In genomic region chr10:54040261-54041165, GRCm38 (mm10) we compare ENCODE assay signal across 8 mouse cellular contexts. TPM values are rescaled to one million over a fixed set of nuclear protein-coding genes. Genes with fewer than 3 reads are reported as not detected.
DNase-seq lines count a peak whose midpoint lies in the region; ATAC-seq and TF ChIP-seq lines count a peak whose summit lies in the region.

No protein-coding gene starts in this region.

- TF ChIP-seq POLR2A in bone marrow, adult 2 months (IDR thresholded peaks at IDR 0.05; ENCODE audit: borderline replicate concordance, control insufficient read depth, low read depth, low read length) = no peak

- H3K4me2 ChIP-seq in kidney, embryonic 15.5 days = no peak overlapping the region
- peak overlapping the region; percentile 31; the same call in 1 of the 2 replicates for H3K4me2 ChIP-seq in heart, postnatal 0 days (ENCODE audit: low read depth, low read length)
- no peak overlapping the region for H3K4me2 ChIP-seq in lung, embryonic 16.5 days (ENCODE audit: low read depth, low read length)

- H3K36me3 ChIP-seq in kidney, embryonic 15.5 days = no peaks in the 10 kb centered on the region
- H3K36me3 ChIP-seq in heart, postnatal 0 days (replicated peaks; ENCODE audit: control insufficient read depth, insufficient read depth, low read length) = no peaks in the 10 kb centered on the region
- no peaks in the 10 kb centered on the region for H3K36me3 ChIP-seq in lung, embryonic 16.5 days (ENCODE audit: control insufficient read depth, insufficient read depth, low read length)

- WGBS in kidney, embryonic 15.5 days = 74% methylated on average over 11 of the region's 11 CpGs
- 3% methylated on average over 11 of the region's 11 CpGs for WGBS in bone marrow, adult 2 months
- 29% methylated on average over 11 of the region's 11 CpGs for WGBS in heart, postnatal 0 days
- WGBS in lung, embryonic 16.5 days = 57% methylated on average over 11 of the region's 11 CpGs

- no peak for DNase-seq in kidney, postnatal 36 days
- DNase-seq in heart, postnatal 0 days (ENCODE audit: low spot score) = peak; percentile 47
- DNase-seq in spleen, postnatal 14 days (ENCODE audit: low spot score in 2 of 2) = peak; percentile 39 to 45
- DNase-seq in cerebellum, adult 11-12 months = no peak
- DNase-seq in cerebellum, postnatal 14 days = no peak

- peaks cover 4% of the 10 kb centered on the region; the same call in 1 of the 2 replicates for H3K4me1 ChIP-seq in kidney, embryonic 15.5 days
- H3K4me1 ChIP-seq in bone marrow, adult 2 months (ENCODE audit: control insufficient read depth, insufficient read depth, low read length) = peaks cover 6% of the 10 kb centered on the region; the same call in 1 of the 2 replicates
- H3K4me1 ChIP-seq in heart, postnatal 0 days (ENCODE audit: control insufficient read depth, insufficient read depth) = peaks cover 29% of the 10 kb centered on the region
- peaks cover 11% of the 10 kb centered on the region for H3K4me1 ChIP-seq in lung, embryonic 16.5 days (replicated peaks; ENCODE audit: control insufficient read depth, insufficient read depth, low read length)

- no peak overlapping the region for H3K4me3 ChIP-seq in kidney, embryonic 15.5 days (replicated peaks)
- no peak overlapping the region for H3K4me3 ChIP-seq in bone marrow, adult 2 months (replicated peaks; ENCODE audit: control insufficient read depth, low read depth, low read length)
- H3K4me3 ChIP-seq in heart, postnatal 0 days (ENCODE audit: low read depth, low read length) = no peak overlapping the region
- no peak overlapping the region for H3K4me3 ChIP-seq in lung, embryonic 16.5 days (ENCODE audit: low read length)

- H3K9me3 ChIP-seq in kidney, embryonic 15.5 days (replicated peaks) = no peaks in the 10 kb centered on the region
- no peaks in the 10 kb centered on the region for H3K9me3 ChIP-seq in heart, postnatal 0 days (replicated peaks; ENCODE audit: control insufficient read depth, low read length)
- H3K9me3 ChIP-seq in lung, embryonic 16.5 days (ENCODE audit: control insufficient read depth, low read length) = no peaks in the 10 kb centered on the region

- TF ChIP-seq EP300 in heart, postnatal 0 days (IDR thresholded peaks at IDR 0.05; ENCODE audit: low read depth) = no peak

- no peak for TF ChIP-seq CTCF in bone marrow, adult 2 months (IDR thresholded peaks at IDR 0.05; ENCODE audit: control insufficient read depth, insufficient read depth, low read length)
- TF ChIP-seq CTCF in heart, postnatal 0 days (IDR thresholded peaks at IDR 0.05; ENCODE audit: low read depth) = no peak

- peak; percentile 45; the same call in 1 of the 2 replicates for ATAC-seq in kidney, embryonic 15.5 days (replicated peaks; ENCODE audit: low FRiP score)
- peak; percentile 62 for ATAC-seq in heart, postnatal 0 days (ENCODE audit: insufficient read depth, low read depth)
- ATAC-seq in lung, embryonic 16.5 days (ENCODE audit: low read depth) = peak; percentile 89

- H3K27me3 ChIP-seq in kidney, embryonic 15.5 days = no peaks in the 10 kb centered on the region
- H3K27me3 ChIP-seq in heart, postnatal 0 days (ENCODE audit: control insufficient read depth, insufficient read depth, low read length) = no peaks in the 10 kb centered on the region
- H3K27me3 ChIP-seq in lung, embryonic 16.5 days (ENCODE audit: control insufficient read depth, insufficient read depth, low read depth, low read length) = no peaks in the 10 kb centered on the region

- H3K27ac ChIP-seq in kidney, embryonic 15.5 days = peak overlapping the region; percentile 58; the same call in 1 of the 2 replicates
- H3K27ac ChIP-seq in bone marrow, adult 2 months (ENCODE audit: control insufficient read depth, insufficient read depth, low read depth, low read length, poor library complexity) = peak overlapping the region; percentile 77
- peak overlapping the region; percentile 73 for H3K27ac ChIP-seq in heart, postnatal 0 days (ENCODE audit: low read depth)
- H3K27ac ChIP-seq in lung, embryonic 16.5 days (ENCODE audit: low read length) = peak overlapping the region; percentile 70

- H3K9ac ChIP-seq in kidney, embryonic 15.5 days = no peak overlapping the region
- H3K9ac ChIP-seq in heart, postnatal 0 days (replicated peaks; ENCODE audit: low read depth, low read length) = no peak overlapping the region; the same call in 1 of the 2 replicates
- no peak overlapping the region for H3K9ac ChIP-seq in lung, embryonic 16.5 days (ENCODE audit: low read length)

RNA-seq across cellular contexts. Expression of gene Man1a, which starts 35.9 kb away (rescaled TPM):
- 8.4 and 8.5 TPM in 2 replicates for polyA plus RNA-seq in kidney, embryonic 15.5 days (2015; fragmentation: Nextera tagmentation; extraction: Ambion mirVana)
- polyA plus RNA-seq in bone marrow, adult 2 months (2011; ENCODE audit: insufficient read depth, insufficient read length, low replicate concordance, missing spikeins) = 9.8 and 14.8 TPM in 2 replicates
- total RNA-seq in heart, postnatal 0 days (2014; rRNA removed; ENCODE audit: low replicate concordance) = 17.6 and 23.1 TPM in 2 replicates
- 3.3 and 3.5 TPM in 2 replicates for polyA plus RNA-seq in heart, postnatal 0 days (2015; fragmentation: Nextera tagmentation; extraction: Ambion mirVana)
- 3.0 and 3.7 TPM in 2 replicates for polyA plus RNA-seq in lung, embryonic 16.5 days (2015; fragmentation: Nextera tagmentation; extraction: Ambion mirVana)

Comparison
In these comparisons a context has a peak if more than half of its experiments do, and no peak if none do; other contexts are left out.
1. DNase-seq: peak in heart, postnatal 0 days (single experiment) and spleen, postnatal 14 days (2 of 2); none in kidney, postnatal 36 days (0 of 2), cerebellum, adult 11-12 months (single experiment) and cerebellum, postnatal 14 days (0 of 2).
2. Peak in every context shown above with its lines, with median percentiles within 50 percentile points of each other: ATAC-seq and H3K27ac ChIP-seq.